Mouse (Mus musculus) testis, adult 2 months (tissue): ENCODE data around the gene Ttc28.

Experiments used
- CTCF ChIP-seq: fragments of 200-500 bp; IDR thresholded peaks from 2 replicates; pipeline ENCODE4 v1.5.1; 2012; ENCODE audit warnings: low read depth, mild to moderate bottlenecking, inconsistent platforms, low read length, moderate library complexity; ENCODE audit not compliant: control insufficient read depth, insufficient read depth, insufficient replicate concordance
- POLR2A ChIP-seq: fragments of 200-500 bp; IDR thresholded peaks from 2 replicates; pipeline ENCODE4 v1.6.1; 2012; ENCODE audit warnings: low read depth, mild to moderate bottlenecking, inconsistent platforms, low read length, moderate library complexity; ENCODE audit not compliant: control insufficient read depth

DNA sequence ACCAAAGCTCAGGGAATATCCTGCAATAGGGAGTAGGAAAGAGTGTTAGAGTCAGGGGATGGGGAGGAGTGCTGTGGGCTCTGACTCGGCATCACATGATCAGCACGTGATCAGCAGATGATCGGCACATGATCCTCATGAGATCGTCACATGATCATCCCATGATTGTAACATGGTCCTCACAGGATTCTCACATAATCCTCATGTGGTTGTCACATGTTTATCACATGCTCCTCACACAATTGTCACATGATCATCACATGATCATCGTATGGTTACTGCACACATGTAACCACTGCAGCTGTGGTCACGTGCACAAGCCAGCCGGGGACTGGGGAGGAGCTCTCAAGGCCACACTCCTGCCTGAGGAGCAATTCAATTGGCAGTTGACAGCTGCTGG, 264.8 kb downstream of the Ttc28 start:
- TF ChIP-seq CTCF (no peak), POLR2A (no peak)
